Mouse (Mus musculus): ENCODE results near the gene Ttll13.

GRCm38 (mm10) chr7:80294764-80295648, 48.8 kb downstream of the Ttll13 start:
- no peak for TF ChIP-seq POLR2A (IDR thresholded peaks at IDR 0.05; ENCODE audit: control insufficient read depth, extremely low read depth, insufficient read depth, low read length, poor library complexity)
- TF ChIP-seq CTCF (IDR thresholded peaks at IDR 0.05; ENCODE audit: borderline replicate concordance, control insufficient read depth, extremely low read depth, insufficient read depth, low read length, poor library complexity): no peak

Data from thymus, adult 2 months (tissue).